Mouse (Mus musculus): ENCODE measurements around the gene Tor2a. TPM values are rescaled to one million over a fixed set of nuclear protein-coding genes. Genes with fewer than 3 reads are reported as not detected.

The Tor2a gene
- total and polyA plus RNA-seq, 2 experiments from 2014 or later, result 48.2 to 75.1 TPM

DNA sequence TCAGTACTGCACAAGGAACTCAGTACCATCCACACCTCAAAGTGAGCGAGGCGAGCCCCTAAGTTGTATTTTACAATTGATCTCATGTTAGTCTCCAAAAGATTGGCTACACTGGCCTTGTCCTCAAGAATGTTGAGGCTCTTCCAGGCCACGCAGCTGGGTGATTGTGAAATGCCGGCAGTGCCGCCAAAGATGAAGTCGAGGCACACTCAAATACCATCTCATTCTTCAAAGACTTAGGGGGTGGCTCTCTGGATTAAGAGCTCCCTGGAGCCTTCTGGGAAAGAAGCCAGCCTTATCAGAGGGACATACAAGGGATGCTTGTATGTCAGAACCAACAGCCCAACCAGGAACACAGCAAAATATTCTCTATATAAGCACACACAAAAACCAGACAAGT, 34.3 kb downstream of the Tor2a start:
- WGBS, result 58% methylated on average over 6 of the region's 6 CpGs
- no peak overlapping the region for H3K4me3 ChIP-seq (ENCODE audit: low read length)
- H3K4me2 ChIP-seq (ENCODE audit: low read depth, low read length), result no peak overlapping the region
- no peak overlapping the region for H3K27ac ChIP-seq
- DNase-seq (ENCODE audit: low spot score), result peak; percentile 27
- no peaks in the 10 kb centered on the region for H3K4me1 ChIP-seq (ENCODE audit: insufficient read depth, low read length)
- no peak overlapping the region for H3K9ac ChIP-seq (replicated peaks; ENCODE audit: low read length)
- H3K36me3 ChIP-seq (ENCODE audit: insufficient read depth, low read length), result peaks cover 52% of the 10 kb centered on the region
- H3K27me3 ChIP-seq (ENCODE audit: insufficient read depth, low read length), result no peaks in the 10 kb centered on the region
- ATAC-seq, result no peak
- H3K9me3 ChIP-seq (ENCODE audit: low read length), result no peaks in the 10 kb centered on the region
- TF ChIP-seq CTCF (IDR thresholded peaks at IDR 0.05; ENCODE audit: low read depth), result no peak

DNA sequence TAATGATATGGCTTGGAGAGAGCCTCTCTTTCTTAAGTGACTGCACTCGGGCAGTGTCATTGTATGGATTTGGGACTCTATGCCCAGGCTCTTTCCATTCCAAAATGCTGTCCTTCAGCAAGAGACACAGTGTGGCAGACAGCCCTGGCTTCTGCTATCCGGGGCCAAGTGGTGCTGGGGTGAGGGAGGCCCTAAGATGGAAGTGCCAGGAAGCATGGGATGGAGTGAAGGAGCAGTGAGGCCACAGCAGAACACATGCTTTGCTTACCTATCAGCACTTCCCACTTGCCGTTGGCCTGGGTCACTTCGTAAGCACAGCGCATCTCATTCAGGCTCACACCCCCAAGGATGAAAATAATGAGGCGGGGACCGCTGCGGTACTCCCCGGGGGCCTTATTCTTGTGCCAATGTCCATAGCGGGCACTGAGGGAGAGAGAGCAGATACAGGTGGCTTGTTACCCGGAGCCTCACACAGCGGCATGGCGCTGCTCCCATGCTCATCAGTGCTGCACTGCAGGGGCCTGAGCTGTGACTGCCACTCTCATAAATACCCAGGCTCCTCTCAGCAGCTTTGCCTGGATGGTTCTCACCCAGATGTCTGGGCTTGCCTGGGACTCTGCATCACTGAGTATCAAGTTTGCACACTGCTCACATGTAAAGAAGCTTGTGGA, 38.8 kb downstream of the Tor2a start:
- Histone ChIP-seq H3K27ac (no peak overlapping the region; the same call in 1 of the 2 replicates), H3K27me3 (ENCODE audit: insufficient read depth, low read length) (no peaks in the 10 kb centered on the region), H3K4me3 (ENCODE audit: low read length) (no peak overlapping the region), H3K9me3 (ENCODE audit: low read length) (no peaks in the 10 kb centered on the region), H3K4me1 (ENCODE audit: insufficient read depth, low read length) (no peaks in the 10 kb centered on the region), H3K36me3 (ENCODE audit: insufficient read depth, low read length) (peaks cover 71% of the 10 kb centered on the region), H3K9ac (replicated peaks; ENCODE audit: low read length) (no peak overlapping the region), H3K4me2 (ENCODE audit: low read depth, low read length) (no peak overlapping the region)
- WGBS, result 66% methylated on average over 13 of the region's 13 CpGs
- no peak for TF ChIP-seq CTCF (IDR thresholded peaks at IDR 0.05; ENCODE audit: low read depth)
- DNase-seq (ENCODE audit: low spot score) (no peak), ATAC-seq (no peak)

DNA sequence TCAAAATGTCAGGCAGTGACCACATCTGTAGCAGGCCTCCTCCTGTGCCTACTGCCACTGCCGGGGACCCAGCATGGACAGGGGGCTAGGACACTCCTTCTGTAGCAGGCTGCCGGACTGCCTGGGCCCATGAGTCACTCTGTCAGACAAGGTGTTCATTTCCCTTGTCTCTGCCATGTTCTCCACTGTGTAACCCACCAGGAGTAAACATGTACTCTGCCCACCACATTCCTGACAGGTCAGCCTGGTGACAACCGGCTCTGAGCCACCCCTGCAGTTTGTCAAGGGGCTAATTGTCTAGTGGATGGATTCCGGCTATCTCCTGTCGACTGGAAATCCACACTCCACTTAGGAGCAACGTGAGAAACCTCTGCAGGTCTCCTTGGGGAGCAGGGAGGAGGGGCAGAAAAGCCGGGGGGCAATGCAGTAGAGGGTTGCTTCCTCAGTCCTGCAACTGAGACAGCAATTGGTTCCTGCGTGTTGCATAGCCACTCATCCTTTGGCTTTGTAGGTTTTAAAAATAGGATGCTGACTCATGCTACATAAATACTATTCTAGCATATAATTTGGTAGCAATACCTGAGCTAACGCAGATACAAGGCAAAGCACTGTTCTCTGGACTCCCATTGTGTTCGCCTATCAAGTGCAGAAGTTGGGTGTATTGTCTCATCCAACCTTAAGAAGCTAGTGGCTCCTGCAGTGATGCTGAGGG, 41.4 kb downstream of the Tor2a start:
- ATAC-seq, result no peak
- Histone ChIP-seq H3K9me3 (ENCODE audit: low read length) (no peaks in the 10 kb centered on the region), H3K4me2 (ENCODE audit: low read depth, low read length) (no peak overlapping the region), H3K4me1 (ENCODE audit: insufficient read depth, low read length) (no peaks in the 10 kb centered on the region), H3K9ac (replicated peaks; ENCODE audit: low read length) (no peak overlapping the region), H3K27me3 (ENCODE audit: insufficient read depth, low read length) (no peaks in the 10 kb centered on the region), H3K4me3 (ENCODE audit: low read length) (no peak overlapping the region), H3K36me3 (ENCODE audit: insufficient read depth, low read length) (peaks cover 74% of the 10 kb centered on the region), H3K27ac (no peak overlapping the region)
- 66% methylated on average over 10 of the region's 10 CpGs for WGBS
- DNase-seq (ENCODE audit: low spot score), result no peak
- no peak for TF ChIP-seq CTCF (IDR thresholded peaks at IDR 0.05; ENCODE audit: low read depth)

DNA sequence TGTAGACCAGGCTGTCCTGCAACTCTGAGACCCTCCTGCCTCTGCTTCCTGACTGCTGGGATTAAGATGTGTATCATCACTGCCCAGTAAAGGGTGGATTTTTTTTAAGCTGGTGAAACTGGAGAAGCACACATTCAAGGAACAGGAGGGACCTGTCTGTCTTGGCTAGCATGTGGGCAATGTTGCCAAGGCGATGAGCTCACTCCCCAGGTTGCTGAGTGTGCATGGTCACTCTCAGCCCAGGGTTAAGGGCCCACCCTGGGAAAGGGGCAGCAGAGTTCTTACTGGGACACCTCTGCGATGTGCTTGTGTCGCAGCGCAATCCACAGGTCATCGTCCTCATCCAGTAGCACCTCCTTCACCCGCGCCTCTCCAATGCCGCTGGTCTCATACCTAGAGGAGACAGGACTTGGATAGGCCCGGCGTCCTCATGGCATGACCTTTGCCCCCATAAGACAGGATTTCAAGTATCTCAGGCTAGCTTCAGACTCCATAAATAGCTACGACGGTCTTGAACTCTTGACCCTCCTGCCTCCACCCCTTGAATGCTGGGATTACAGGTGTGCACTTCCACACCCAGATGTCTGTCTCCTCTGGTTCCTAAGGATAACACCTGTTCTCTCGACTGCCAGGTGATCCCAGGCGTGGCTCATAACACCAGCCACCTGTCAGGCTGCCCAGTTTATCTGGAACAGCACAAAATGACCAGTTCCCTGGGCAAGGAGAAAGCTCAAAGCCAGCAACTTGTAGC, 52.0 kb downstream of the Tor2a start:
- DNase-seq (ENCODE audit: low spot score), result no peak
- Histone ChIP-seq H3K4me2 (ENCODE audit: low read depth, low read length) (no peak overlapping the region), H3K4me3 (ENCODE audit: low read length) (no peak overlapping the region), H3K27ac (no peak overlapping the region), H3K4me1 (ENCODE audit: insufficient read depth, low read length) (no peaks in the 10 kb centered on the region), H3K36me3 (ENCODE audit: insufficient read depth, low read length) (peaks cover 48% of the 10 kb centered on the region), H3K9me3 (ENCODE audit: low read length) (no peaks in the 10 kb centered on the region), H3K9ac (replicated peaks; ENCODE audit: low read length) (no peak overlapping the region), H3K27me3 (ENCODE audit: insufficient read depth, low read length) (no peaks in the 10 kb centered on the region)
- ATAC-seq, result no peak
- WGBS, result 94% methylated on average over 14 of the region's 14 CpGs
- no peak for TF ChIP-seq CTCF (IDR thresholded peaks at IDR 0.05; ENCODE audit: low read depth)

MicroRNAs within 50 kb of the gene (microRNA counts, 519-probe panel; counts per million panel counts)
- microRNA mmu-miR-2861, result not detected

Small RNA genes within 50 kb of the gene (microRNA-seq; reads per million reads assigned to microRNA genes)
- 0 reads per million in 2 experiments for gene Mir2861
- gene Mir3960, result 0 reads per million in 2 experiments

Other genes starting within 250 kb of the Tor2a start
- gene Fam102a, start 221.9 kb upstream of the Tor2a start, total RNA-seq (2014; rRNA removed), result 23.6 and 25.4 TPM in 2 replicates
- gene Fam102a, start 221.9 kb upstream of the Tor2a start, polyA plus RNA-seq (2015; fragmentation: Nextera tagmentation; extraction: Ambion mirVana), result 7.9 and 8.2 TPM in 2 replicates
- 64.1 and 70.8 TPM in 2 replicates for gene Dpm2, start 186.4 kb upstream of the Tor2a start, total RNA-seq (2014; rRNA removed)
- 139 and 146 TPM in 2 replicates for gene Dpm2, start 186.4 kb upstream of the Tor2a start, polyA plus RNA-seq (2015; fragmentation: Nextera tagmentation; extraction: Ambion mirVana)
- 15.1 and 35.0 TPM in 2 replicates for gene Pip5kl1, start 182.4 kb upstream of the Tor2a start, total RNA-seq (2014; rRNA removed)
- gene Pip5kl1, start 182.4 kb upstream of the Tor2a start, polyA plus RNA-seq (2015; fragmentation: Nextera tagmentation; extraction: Ambion mirVana), result 16.7 and 19.1 TPM in 2 replicates
- gene 9430097D07Rik, start 181.6 kb upstream of the Tor2a start, total RNA-seq (2014; rRNA removed), result 0.21 and 0.83 TPM in 2 replicates
- 0.73 and 0.76 TPM in 2 replicates for gene 9430097D07Rik, start 181.6 kb upstream of the Tor2a start, polyA plus RNA-seq (2015; fragmentation: Nextera tagmentation; extraction: Ambion mirVana)
- gene St6galnac4, start 170.1 kb upstream of the Tor2a start, total RNA-seq (2014; rRNA removed), result 66.9 and 75.7 TPM in 2 replicates
- gene St6galnac4, start 170.1 kb upstream of the Tor2a start, polyA plus RNA-seq (2015; fragmentation: Nextera tagmentation; extraction: Ambion mirVana), result 45.6 and 47.5 TPM in 2 replicates
- 87.0 and 114 TPM in 2 replicates for gene St6galnac6, start 157.5 kb upstream of the Tor2a start, total RNA-seq (2014; rRNA removed)
- 39.5 and 40.9 TPM in 2 replicates for gene St6galnac6, start 157.5 kb upstream of the Tor2a start, polyA plus RNA-seq (2015; fragmentation: Nextera tagmentation; extraction: Ambion mirVana)
- gene Ak1, start 135.5 kb upstream of the Tor2a start, total RNA-seq (2014; rRNA removed), result 89.8 and 92.2 TPM in 2 replicates
- 103 and 106 TPM in 2 replicates for gene Ak1, start 135.5 kb upstream of the Tor2a start, polyA plus RNA-seq (2015; fragmentation: Nextera tagmentation; extraction: Ambion mirVana)
- 23.7 and 24.1 TPM in 2 replicates for gene Eng, start 110.6 kb upstream of the Tor2a start, total RNA-seq (2014; rRNA removed)
- gene Eng, start 110.6 kb upstream of the Tor2a start, polyA plus RNA-seq (2015; fragmentation: Nextera tagmentation; extraction: Ambion mirVana), result 23.7 and 23.8 TPM in 2 replicates
- 23.1 and 32.6 TPM in 2 replicates for gene Fpgs, start 53.1 kb upstream of the Tor2a start, total RNA-seq (2014; rRNA removed)
- 22.8 and 23.4 TPM in 2 replicates for gene Fpgs, start 53.1 kb upstream of the Tor2a start, polyA plus RNA-seq (2015; fragmentation: Nextera tagmentation; extraction: Ambion mirVana)
- 108 and 116 TPM in 2 replicates for gene Cdk9, start 44.2 kb upstream of the Tor2a start, total RNA-seq (2014; rRNA removed)
- gene Cdk9, start 44.2 kb upstream of the Tor2a start, polyA plus RNA-seq (2015; fragmentation: Nextera tagmentation; extraction: Ambion mirVana), result 61.1 and 65.3 TPM in 2 replicates
- gene Sh2d3c, start 36.2 kb upstream of the Tor2a start, total RNA-seq (2014; rRNA removed), result 43.8 and 56.9 TPM in 2 replicates
- gene Sh2d3c, start 36.2 kb upstream of the Tor2a start, polyA plus RNA-seq (2015; fragmentation: Nextera tagmentation; extraction: Ambion mirVana), result 49.5 and 52.8 TPM in 2 replicates
- gene 6330409D20Rik, start 16.2 kb upstream of the Tor2a start, total RNA-seq (2014; rRNA removed), result 1.7 and 3.2 TPM in 2 replicates
- 3.6 and 5.1 TPM in 2 replicates for gene 6330409D20Rik, start 16.2 kb upstream of the Tor2a start, polyA plus RNA-seq (2015; fragmentation: Nextera tagmentation; extraction: Ambion mirVana)
- 0.78 and 1.6 TPM in 2 replicates for gene Ttc16, start 18.4 kb downstream of the Tor2a start, total RNA-seq (2014; rRNA removed)
- 0.58 and 0.76 TPM in 2 replicates for gene Ttc16, start 18.4 kb downstream of the Tor2a start, polyA plus RNA-seq (2015; fragmentation: Nextera tagmentation; extraction: Ambion mirVana)
- gene Ptrh1, start 18.6 kb downstream of the Tor2a start, total RNA-seq (2014; rRNA removed), result 0.75 and 2.9 TPM in 2 replicates
- gene Ptrh1, start 18.6 kb downstream of the Tor2a start, polyA plus RNA-seq (2015; fragmentation: Nextera tagmentation; extraction: Ambion mirVana), result 4.0 and 4.4 TPM in 2 replicates
- gene Cfap157, start 27.2 kb downstream of the Tor2a start, total RNA-seq (2014; rRNA removed), result 0.16 and 0.40 TPM in 2 replicates
- gene Cfap157, start 27.2 kb downstream of the Tor2a start, polyA plus RNA-seq (2015; fragmentation: Nextera tagmentation; extraction: Ambion mirVana), result 0.64 and 1.1 TPM in 2 replicates
- 142 and 149 TPM in 2 replicates for gene Stxbp1, start 90.0 kb downstream of the Tor2a start, total RNA-seq (2014; rRNA removed)
- gene Stxbp1, start 90.0 kb downstream of the Tor2a start, polyA plus RNA-seq (2015; fragmentation: Nextera tagmentation; extraction: Ambion mirVana), result 318 and 348 TPM in 2 replicates
- gene Fam129b, start 118.9 kb downstream of the Tor2a start, total RNA-seq (2014; rRNA removed), result 49.8 and 52.7 TPM in 2 replicates
- 20.8 and 23.5 TPM in 2 replicates for gene Fam129b, start 118.9 kb downstream of the Tor2a start, polyA plus RNA-seq (2015; fragmentation: Nextera tagmentation; extraction: Ambion mirVana)
- gene Rpl12, start 204.3 kb downstream of the Tor2a start, total RNA-seq (2014; rRNA removed), result 154 and 168 TPM in 2 replicates
- 92.2 and 101 TPM in 2 replicates for gene Rpl12, start 204.3 kb downstream of the Tor2a start, polyA plus RNA-seq (2015; fragmentation: Nextera tagmentation; extraction: Ambion mirVana)
- gene Lrsam1, start 204.4 kb downstream of the Tor2a start, total RNA-seq (2014; rRNA removed), result 37.9 and 50.0 TPM in 2 replicates
- gene Lrsam1, start 204.4 kb downstream of the Tor2a start, polyA plus RNA-seq (2015; fragmentation: Nextera tagmentation; extraction: Ambion mirVana), result 19.5 and 22.1 TPM in 2 replicates
- gene Slc2a8, start 224.8 kb downstream of the Tor2a start, total RNA-seq (2014; rRNA removed), result 38.2 and 41.2 TPM in 2 replicates
- 32.6 and 33.4 TPM in 2 replicates for gene Slc2a8, start 224.8 kb downstream of the Tor2a start, polyA plus RNA-seq (2015; fragmentation: Nextera tagmentation; extraction: Ambion mirVana)